Comparison of ENCODE assay signal across 19 mouse cellular contexts in the genomic region with DNA sequence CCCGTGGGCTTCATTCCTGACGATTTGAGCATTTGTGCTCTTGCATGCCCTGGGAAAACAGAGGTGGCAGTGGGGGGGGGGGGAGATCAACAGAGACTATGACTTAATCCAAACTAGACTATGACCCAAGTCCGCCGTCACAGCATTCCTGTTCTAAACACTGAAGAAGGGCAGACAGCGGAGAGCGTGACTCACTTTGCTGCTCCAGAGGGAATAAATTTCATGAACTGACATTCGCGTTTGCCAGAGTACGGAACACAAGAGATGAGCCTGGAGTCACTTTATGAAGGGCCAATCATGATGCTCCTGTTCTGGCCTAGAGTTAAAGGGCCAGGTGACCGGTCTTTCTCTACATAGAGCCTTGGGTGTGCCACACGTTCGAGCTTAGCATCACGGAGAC.
DNase-seq lines count a peak whose midpoint lies in the region; ATAC-seq and TF ChIP-seq lines count a peak whose summit lies in the region.
"Had no signal": no experiment of that assay in that cellular context is flagged by ENCODE, and none has a peak within 500 bp of the region (broad histone marks: within the 10 kb centered on the region; RNA-seq: fewer than 3 reads in every experiment).

No protein-coding gene starts in this region.

- no peaks in the 10 kb centered on the region for H3K9me3 ChIP-seq in heart, embryonic 16.5 days (replicated peaks; ENCODE audit: control insufficient read depth, low read length)
- H3K9me3 ChIP-seq in heart, embryonic 10.5 days: no peaks in the 10 kb centered on the region
- no peaks in the 10 kb centered on the region for H3K9me3 ChIP-seq in midbrain, postnatal 0 days (ENCODE audit: low read length)
- H3K9me3 ChIP-seq in midbrain, embryonic 11.5 days (ENCODE audit: control insufficient read depth, low read length): no peaks in the 10 kb centered on the region
- H3K9me3 ChIP-seq: limb, embryonic 15.5 days; liver, embryonic 15.5 days; neural tube, embryonic 15.5 days had no signal

- no peaks in the 10 kb centered on the region for H3K27me3 ChIP-seq in heart, embryonic 16.5 days (ENCODE audit: control insufficient read depth, insufficient read depth, low read length)
- H3K27me3 ChIP-seq in heart, embryonic 10.5 days (ENCODE audit: insufficient read depth, poor library complexity, severe bottlenecking): no peaks in the 10 kb centered on the region
- H3K27me3 ChIP-seq in midbrain, postnatal 0 days (ENCODE audit: insufficient read depth, low read length): no peaks in the 10 kb centered on the region
- no peaks in the 10 kb centered on the region for H3K27me3 ChIP-seq in midbrain, embryonic 11.5 days (ENCODE audit: control insufficient read depth, insufficient read depth, low read length)
- H3K27me3 ChIP-seq: limb, embryonic 15.5 days; liver, embryonic 15.5 days; neural tube, embryonic 15.5 days had no signal

- no peak for TF ChIP-seq CTCF in midbrain, postnatal 0 days (IDR thresholded peaks at IDR 0.05)

- no peak for ATAC-seq in heart, embryonic 16.5 days (replicated peaks; ENCODE audit: extremely low read depth, insufficient read depth, low FRiP score)
- ATAC-seq in midbrain, postnatal 0 days (ENCODE audit: low FRiP score): no peak
- no peak for ATAC-seq in midbrain, embryonic 11.5 days (ENCODE audit: low FRiP score)
- ATAC-seq: forebrain, embryonic 14.5 days had no signal

- H3K4me3 ChIP-seq in heart, embryonic 16.5 days (ENCODE audit: low read length): no peak overlapping the region
- no peak overlapping the region for H3K4me3 ChIP-seq in heart, embryonic 10.5 days
- H3K4me3 ChIP-seq in midbrain, postnatal 0 days (ENCODE audit: low read depth, low read length): no peak overlapping the region
- H3K4me3 ChIP-seq in midbrain, embryonic 11.5 days (ENCODE audit: low read depth, low read length): no peak overlapping the region
- H3K4me3 ChIP-seq: heart, adult 2 months; limb, embryonic 15.5 days; liver, embryonic 15.5 days; myocyte; neural tube, embryonic 15.5 days had no signal

- no peaks in the 10 kb centered on the region for H3K4me1 ChIP-seq in heart, embryonic 16.5 days (ENCODE audit: control insufficient read depth, insufficient read depth, low read length)
- H3K4me1 ChIP-seq in heart, embryonic 10.5 days: 0 out of 2 replicates have a peak, but pooled peaks cover 3% of the 10 kb centered on the region
- no peaks in the 10 kb centered on the region for H3K4me1 ChIP-seq in midbrain, postnatal 0 days (ENCODE audit: insufficient read depth, low read length)
- no peaks in the 10 kb centered on the region for H3K4me1 ChIP-seq in midbrain, embryonic 11.5 days (ENCODE audit: control insufficient read depth, insufficient read depth, low read length)
- H3K4me1 ChIP-seq: liver, embryonic 15.5 days; neural tube, embryonic 15.5 days had no signal

- no peak for DNase-seq in heart, embryonic 10.5 days (ENCODE audit: low spot score)
- no peak for DNase-seq in midbrain, postnatal 0 days (ENCODE audit: low spot score)
- DNase-seq in midbrain, embryonic 11.5 days (ENCODE audit: low spot score, missing footprints): no peak
- DNase-seq in adrenal gland, postnatal 36 days: peak; percentile 63 to 72
- no peak for DNase-seq in neural tube, embryonic 10.5 days (ENCODE audit: extremely low spot score, low spot score)
- DNase-seq in thymus, postnatal 4 days: no peak
- DNase-seq: cerebellum, adult 2 months; cerebellum, postnatal 36 days; gastrocnemius, postnatal 14 days; heart, adult 2 months; midbrain, embryonic 14.5 days; spleen, adult 18-20 months; thymus, adult 18-20 months had no signal

- H3K4me2 ChIP-seq in heart, embryonic 16.5 days (ENCODE audit: low read depth, low read length): no peak overlapping the region
- H3K4me2 ChIP-seq in midbrain, postnatal 0 days (ENCODE audit: low read depth, low read length, poor library complexity, severe bottlenecking): no peak overlapping the region
- H3K4me2 ChIP-seq in midbrain, embryonic 11.5 days: no peak overlapping the region
- H3K4me2 ChIP-seq: limb, embryonic 15.5 days; liver, embryonic 15.5 days; neural tube, embryonic 15.5 days had no signal

- 82% methylated on average over 13 of the region's 13 CpGs for WGBS in heart, embryonic 16.5 days
- WGBS in heart, embryonic 10.5 days: 90% methylated on average over 13 of the region's 13 CpGs
- WGBS in midbrain, postnatal 0 days: 90% methylated on average over 13 of the region's 13 CpGs
- 93% methylated on average over 13 of the region's 13 CpGs for WGBS in midbrain, embryonic 11.5 days

- H3K27ac ChIP-seq in heart, embryonic 16.5 days (ENCODE audit: low read length): peak overlapping the region; percentile 23; the same call in 1 of the 2 replicates
- H3K27ac ChIP-seq in heart, embryonic 10.5 days: no peak overlapping the region
- H3K27ac ChIP-seq in midbrain, postnatal 0 days (ENCODE audit: low read depth, low read length): 0 out of 2 replicates have a peak overlapping the region, but pooled peaks have one; percentile 6
- H3K27ac ChIP-seq in midbrain, embryonic 11.5 days (ENCODE audit: low read depth, low read length): no peak overlapping the region
- H3K27ac ChIP-seq: heart, adult 2 months; limb, embryonic 15.5 days; liver, embryonic 15.5 days; neural tube, embryonic 15.5 days had no signal

- H3K9ac ChIP-seq in heart, embryonic 16.5 days (ENCODE audit: low read length): no peak overlapping the region
- H3K9ac ChIP-seq in midbrain, postnatal 0 days (replicated peaks; ENCODE audit: low read length, poor library complexity, severe bottlenecking): no peak overlapping the region
- H3K9ac ChIP-seq in midbrain, embryonic 11.5 days (ENCODE audit: low read length): no peak overlapping the region
- H3K9ac ChIP-seq: limb, embryonic 15.5 days; liver, embryonic 15.5 days; neural tube, embryonic 15.5 days had no signal

- H3K36me3 ChIP-seq in heart, embryonic 16.5 days (ENCODE audit: control insufficient read depth, insufficient read depth): no peaks in the 10 kb centered on the region
- no peaks in the 10 kb centered on the region for H3K36me3 ChIP-seq in heart, embryonic 10.5 days
- no peaks in the 10 kb centered on the region for H3K36me3 ChIP-seq in midbrain, postnatal 0 days (ENCODE audit: insufficient read depth, low read length)
- no peaks in the 10 kb centered on the region for H3K36me3 ChIP-seq in midbrain, embryonic 11.5 days (ENCODE audit: control insufficient read depth, insufficient read depth, low read length)
- H3K36me3 ChIP-seq: limb, embryonic 15.5 days; liver, embryonic 15.5 days; neural tube, embryonic 15.5 days had no signal

Comparison
In these comparisons a context has a peak if more than half of its experiments do, and no peak if none do; other contexts are left out.
1. H3K27ac ChIP-seq: peak in heart, embryonic 16.5 days (single experiment) and midbrain, postnatal 0 days (single experiment); none in heart, embryonic 10.5 days (single experiment) and midbrain, embryonic 11.5 days (single experiment).
2. DNase-seq: peak in adrenal gland, postnatal 36 days (2 of 2); none in heart, embryonic 10.5 days (single experiment), midbrain, postnatal 0 days (single experiment), midbrain, embryonic 11.5 days (single experiment), neural tube, embryonic 10.5 days (single experiment) and thymus, postnatal 4 days (single experiment).